Mouse (Mus musculus) lung, postnatal 36 days (tissue): ENCODE results near the gene Golga5.
A peak's percentile ranks its signal among the peaks of the same experiment; 100 is the strongest.

ENCODE experiments used
- DNase-seq: peaks from one replicate; pipeline ENCODE4 v3.0.0; 2022; ENCODE audit warnings: mixed read lengths

The Golga5 gene

DNA sequence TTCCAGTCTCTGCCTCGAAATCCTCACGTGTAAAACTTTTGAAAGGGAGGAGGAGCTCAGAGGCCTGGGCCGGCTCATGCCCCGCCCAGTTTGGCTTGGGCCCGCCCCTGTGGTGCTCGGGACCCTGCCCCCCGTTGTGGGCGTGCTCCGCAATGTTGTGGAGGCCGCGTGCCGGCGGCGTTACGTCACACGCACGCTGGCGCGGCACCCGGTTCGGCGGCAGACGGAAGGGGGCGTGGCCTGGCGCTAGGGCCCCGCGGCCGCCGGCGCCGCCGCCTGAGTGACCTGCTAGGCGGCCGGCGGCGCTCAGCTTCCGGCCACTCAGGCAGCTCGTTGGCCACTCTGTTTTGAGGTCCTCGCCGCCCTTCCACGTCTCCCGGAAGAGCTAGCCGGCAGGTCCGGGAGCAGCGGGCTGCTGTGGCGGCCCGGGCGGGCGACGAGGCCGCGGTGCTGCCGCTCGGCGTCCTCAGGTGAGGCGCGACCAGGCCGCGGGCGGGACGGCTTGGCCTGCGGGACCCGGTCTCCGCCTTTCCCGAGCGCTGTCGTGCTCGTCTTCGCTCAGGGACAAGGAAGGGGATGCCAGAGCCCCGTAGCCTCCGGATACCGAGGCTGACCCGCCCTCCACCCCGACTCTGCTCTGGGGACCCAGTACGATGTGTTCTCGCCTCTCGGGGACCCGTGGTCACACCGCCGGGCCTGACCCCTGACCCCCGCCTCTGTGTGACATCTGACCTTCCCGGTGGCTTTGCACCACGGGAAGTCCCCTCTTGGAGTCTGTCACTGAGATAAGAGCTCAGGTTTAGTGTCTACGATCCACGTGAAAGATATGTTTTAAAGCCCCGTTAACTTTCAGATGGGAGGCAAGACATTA, at the start of gene Golga5:
Gene Golga5, plus strand, starts transcription at position 242 of the 871 bp plus-strand sequence.
- DNase-seq: peak; percentile 98

GRCm38 (mm10) chr12:102419544-102419943, 49.4 kb upstream of the Golga5 start:
- DNase-seq: no peak

- no peak for DNase-seq
These were observed 48.6 kb upstream of the Golga5 start for GRCm38 (mm10) chr12:102420168-102420890.

GRCm38 (mm10) chr12:102422065-102422464, 46.9 kb upstream of the Golga5 start:
- peak; percentile 94 for DNase-seq

- peak; percentile 51 for DNase-seq
These were observed 46.2 kb upstream of the Golga5 start for GRCm38 (mm10) chr12:102422623-102423320.

- DNase-seq: no peak
These were observed 45.3 kb upstream of the Golga5 start for GRCm38 (mm10) chr12:102423625-102424024.

GRCm38 (mm10) chr12:102424456-102424855, 44.5 kb upstream of the Golga5 start:
- no peak for DNase-seq

- DNase-seq: no peak
These were observed 43.8 kb upstream of the Golga5 start for GRCm38 (mm10) chr12:102425048-102425578.

- DNase-seq: no peak
These were observed 42.6 kb upstream of the Golga5 start for GRCm38 (mm10) chr12:102426285-102426684.

DNA sequence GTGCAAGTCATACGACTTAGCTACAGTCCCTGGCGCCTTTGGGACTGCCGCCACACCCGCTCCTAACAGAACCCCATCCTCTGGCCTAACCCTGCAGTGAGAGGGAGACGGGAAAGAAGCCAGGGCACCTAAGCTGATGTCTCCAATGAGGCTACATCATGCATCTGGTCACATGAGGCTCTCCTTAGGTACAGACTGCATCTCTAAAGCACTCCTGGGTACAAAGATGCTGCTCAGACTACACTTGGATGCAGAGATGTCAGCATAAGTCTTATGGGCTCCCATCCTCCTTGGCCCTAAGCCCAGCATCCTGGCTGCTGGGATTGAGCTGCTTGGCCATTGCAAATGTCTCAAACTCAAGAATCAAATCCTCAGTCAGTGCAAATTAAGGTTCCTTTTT, 39.3 kb upstream of the Golga5 start:
- DNase-seq: no peak

DNA sequence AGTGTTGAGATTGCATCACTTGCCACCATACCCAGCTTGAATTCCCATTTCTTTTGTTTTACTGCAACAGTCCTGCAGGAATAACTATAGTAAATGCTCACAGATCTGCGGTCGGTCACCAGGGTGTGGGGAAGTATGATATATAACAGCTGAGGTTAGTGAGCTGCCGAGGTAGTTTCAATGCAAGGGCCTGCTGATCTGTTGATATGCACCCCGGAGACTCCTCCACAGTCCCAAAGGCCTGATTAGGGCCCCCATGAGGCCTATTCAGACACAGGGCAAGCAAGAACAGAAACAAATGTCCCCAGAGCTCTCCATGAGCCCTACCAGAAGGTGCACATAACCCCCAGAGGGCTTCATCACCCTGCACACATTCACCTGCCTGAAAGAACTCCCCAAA, 38.7 kb upstream of the Golga5 start:
- DNase-seq: no peak

DNA sequence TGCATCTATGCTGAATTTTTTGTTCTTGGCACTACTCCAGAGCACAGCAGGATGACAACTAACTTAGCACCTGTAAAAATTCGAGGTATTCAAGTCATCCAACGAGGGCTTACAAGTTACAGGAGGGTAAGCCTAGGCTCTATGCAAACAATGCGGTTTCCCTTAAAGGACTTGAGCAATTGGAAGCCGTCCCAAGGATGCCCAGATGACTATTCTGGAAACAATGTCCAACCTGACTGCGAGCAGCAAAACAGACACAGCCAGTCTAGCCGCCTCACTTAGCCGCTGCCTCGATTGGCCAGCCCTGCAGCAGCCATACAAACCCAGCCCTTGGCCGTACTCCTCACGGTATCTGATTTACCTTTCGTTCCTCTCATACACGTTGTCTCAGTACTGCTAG, 36.7 kb upstream of the Golga5 start:
- DNase-seq: peak; percentile 67

DNA sequence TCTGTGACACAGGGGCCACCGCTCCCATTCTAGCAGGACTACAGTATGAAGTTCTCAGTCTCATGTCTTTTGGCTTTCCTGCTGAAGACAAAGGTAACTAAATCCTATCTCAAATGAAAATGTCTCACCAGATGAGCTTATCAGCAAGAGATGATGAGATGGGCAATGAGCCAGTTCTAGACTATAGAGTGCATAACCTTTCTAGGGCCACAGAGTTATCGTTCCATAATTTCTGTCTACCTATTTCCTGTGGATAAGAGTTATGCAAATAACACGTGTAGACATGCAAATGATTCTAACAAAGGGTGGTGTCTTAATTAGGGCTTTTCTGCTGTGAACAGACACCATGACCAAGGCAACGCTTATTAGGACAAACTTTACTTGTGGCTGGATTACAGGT, 34.8 kb upstream of the Golga5 start:
- DNase-seq: no peak

GRCm38 (mm10) chr12:102436939-102437526, 31.9 kb upstream of the Golga5 start:
- no peak for DNase-seq

GRCm38 (mm10) chr12:102437952-102438351, 31.0 kb upstream of the Golga5 start:
- no peak for DNase-seq

DNA sequence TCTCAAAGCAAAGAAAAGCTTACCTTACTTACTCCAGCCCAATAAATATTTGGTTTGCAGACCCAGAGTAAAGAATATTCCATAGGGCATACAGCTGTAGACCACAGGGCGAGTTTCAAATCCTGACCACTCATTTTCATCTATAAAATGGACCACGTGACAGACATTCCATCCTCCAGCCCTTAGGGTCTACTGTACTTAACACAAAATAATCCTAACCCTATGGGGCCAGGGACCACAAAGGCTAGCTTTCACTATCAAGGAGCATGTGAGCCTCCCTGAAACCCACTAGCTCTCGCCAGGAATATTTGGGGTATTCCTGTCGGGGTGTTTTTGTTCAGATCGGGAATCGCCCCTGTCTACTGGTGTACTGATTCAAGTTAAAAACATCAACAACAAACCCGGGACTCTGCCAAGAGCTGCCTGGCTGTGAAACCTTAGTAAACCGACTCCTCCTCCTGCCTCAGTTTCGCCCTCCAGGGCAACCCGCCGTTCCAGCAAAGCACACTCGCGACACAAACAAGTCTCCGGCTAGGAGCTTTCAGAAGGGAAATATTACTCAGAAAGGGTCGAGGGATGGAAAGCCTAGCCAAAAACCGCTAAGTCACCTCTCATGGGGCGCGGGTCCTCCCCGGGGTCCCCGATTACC, 29.8 kb upstream of the Golga5 start:
- DNase-seq: no peak

GRCm38 (mm10) chr12:102439632-102440023, 29.3 kb upstream of the Golga5 start, which contains the start of gene Lgmn:
TSS of gene Lgmn (minus strand) at chr12:102439813.
- peak; percentile 100 for DNase-seq

GRCm38 (mm10) chr12:102440551-102440950, 28.4 kb upstream of the Golga5 start:
- no peak for DNase-seq

GRCm38 (mm10) chr12:102441141-102441540, 27.8 kb upstream of the Golga5 start:
- DNase-seq: no peak

GRCm38 (mm10) chr12:102442639-102443038, 26.3 kb upstream of the Golga5 start:
- no peak for DNase-seq

GRCm38 (mm10) chr12:102443676-102444075, 25.3 kb upstream of the Golga5 start:
- no peak for DNase-seq

DNA sequence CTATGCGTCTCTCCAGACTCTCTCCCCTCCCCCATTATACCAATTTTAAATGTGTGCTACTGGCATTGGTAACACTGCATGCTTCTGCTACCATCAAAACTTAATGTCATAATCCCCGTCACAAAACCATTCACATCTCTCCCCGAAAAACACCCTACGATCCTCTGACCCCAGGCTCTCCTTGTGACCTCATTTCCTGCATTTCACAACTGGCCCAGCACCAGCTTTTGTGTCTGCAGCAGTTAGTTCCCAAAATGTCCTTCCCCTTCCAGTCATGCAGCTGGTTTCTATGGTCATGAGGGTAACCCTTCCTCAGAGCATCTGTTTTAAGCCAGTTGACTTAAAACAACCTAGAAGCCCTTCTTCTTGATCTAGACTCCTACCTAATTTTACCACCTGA, 23.5 kb upstream of the Golga5 start:
- DNase-seq: peak; percentile 60
